23 mouse cellular contexts compared by ENCODE assay signal in genomic region chr6:8067124-8067523, GRCm38 (mm10).
A peak's percentile ranks its signal among the peaks of the same experiment; 100 is the strongest.
DNase-seq lines count a peak whose midpoint lies in the region; ATAC-seq and TF ChIP-seq lines count a peak whose summit lies in the region.
"Had no signal": no experiment of that assay in that cellular context is flagged by ENCODE, and none has a peak within 500 bp of the region (broad histone marks: within the 10 kb centered on the region; RNA-seq: fewer than 3 reads in every experiment).

No protein-coding gene starts in this region.

- H3K4me2 ChIP-seq in CH12.LX (ENCODE audit: insufficient read depth, low read depth, poor library complexity, severe bottlenecking) = peak overlapping the region; percentile 1; the same call in 1 of the 2 replicates
- H3K4me2 ChIP-seq: embryonic facial prominence, embryonic 12.5 days; embryonic facial prominence, embryonic 15.5 days; heart, embryonic 11.5 days; hindbrain, embryonic 14.5 days had no signal

- H3K4me1 ChIP-seq in CH12.LX (ENCODE audit: control insufficient read depth in 1 of 2, insufficient read depth in 2 of 2) = peaks cover 0 to 4% of the 10 kb centered on the region in 2 experiments; a peak in 2 of 4 replicates
- H3K4me1 ChIP-seq: embryonic facial prominence, embryonic 12.5 days; embryonic facial prominence, embryonic 15.5 days had no signal

- H3K36me3 ChIP-seq in CH12.LX (replicated peaks in 1 of 2; ENCODE audit: control insufficient read depth in 1 of 2, insufficient read depth in 1 of 2, low read length in 1 of 2) = no peaks in the 10 kb centered on the region
- H3K36me3 ChIP-seq: embryonic facial prominence, embryonic 12.5 days; embryonic facial prominence, embryonic 15.5 days had no signal

- TF ChIP-seq CTCF in CH12.LX (conservative IDR thresholded peaks at IDR 0.05 in 1 of 2, IDR thresholded peaks at IDR 0.05 in 1 of 2; ENCODE audit: low read depth in 2 of 2, low read length in 2 of 2) = no peak

- in situ Hi-C loops in CH12.LX (cut with MboI; ENCODE audit: low pct_ligation_motif_present, low pct_unique_long_range_greater_than_20kb, low sequenced_read_pairs) = loop anchor here (25.0 kb wide), 2 partner anchors 120 to 770 kb away; partner anchors contain the start of gene Col28a1

- H3K27ac ChIP-seq in CH12.LX (ENCODE audit: insufficient read depth, low read depth) = no peak overlapping the region
- H3K27ac ChIP-seq: embryonic facial prominence, embryonic 12.5 days; embryonic facial prominence, embryonic 15.5 days; hindbrain, embryonic 14.5 days; hindbrain, postnatal 0 days had no signal

- 0 out of 2 replicates have a peak, but pooled peaks have one; percentile 24 for ATAC-seq in common myeloid progenitor, adult 5-6 weeks (replicated peaks; ENCODE audit: low read depth, poor library complexity, severe bottlenecking)
- peak; percentile 30 for ATAC-seq in megakaryocyte progenitor cell, adult 5-6 weeks (replicated peaks; ENCODE audit: poor library complexity)
- ATAC-seq: activated CD4-positive, CD25-positive, alpha-beta regulatory T cell, adult 4 months; forebrain, embryonic 14.5 days; forebrain, postnatal 0 days; hindbrain, postnatal 0 days; inflammation-experienced regulatory T-cells, adult 6 months; intestine, embryonic 16.5 days had no signal

- H3K27me3 ChIP-seq in CH12.LX (replicated peaks) = no peaks in the 10 kb centered on the region
- H3K27me3 ChIP-seq: embryonic facial prominence, embryonic 12.5 days; embryonic facial prominence, embryonic 15.5 days had no signal

- no peak overlapping the region for H3K9ac ChIP-seq in CH12.LX (ENCODE audit: insufficient read depth, low read depth)
- H3K9ac ChIP-seq: embryonic facial prominence, embryonic 12.5 days; embryonic facial prominence, embryonic 15.5 days; forebrain, postnatal 0 days; hindbrain, embryonic 14.5 days had no signal

- TF ChIP-seq RAD21 in CH12.LX (IDR thresholded peaks at IDR 0.05; ENCODE audit: low read depth, low read length) = no peak

- peak; percentile 41 for DNase-seq in 416B (ENCODE audit: low read depth)
- no peak for DNase-seq in CH12.LX (ENCODE audit: extremely low read depth)
- no peak for DNase-seq in kidney, postnatal 14 days
- DNase-seq in layer of hippocampus, postnatal 14 days (ENCODE audit: low spot score in 2 of 2) = no peak
- DNase-seq: adrenal gland, adult 8-10 months; adrenal gland, postnatal 25 days; cerebellum, adult 11-12 months; cerebellum, adult 8-10 months; cerebellum, postnatal 10 days; cerebellum, postnatal 36 days; forebrain, postnatal 0 days; gastrocnemius, postnatal 25 days had no signal

- TF ChIP-seq EP300 in CH12.LX (IDR thresholded peaks at IDR 0.05; ENCODE audit: low read length) = no peak

- dilution Hi-C loops in CH12.LX (cut with MboI; ENCODE audit: extremely low pct_ligation_motif_present, extremely low pct_unique_long_range_greater_than_20kb, low sequenced_read_pairs) = no loop called here

- no peak overlapping the region for H3K4me3 ChIP-seq in CH12.LX (replicated peaks in 1 of 3; ENCODE audit: low read depth in 2 of 3, low read length in 2 of 3, poor library complexity in 1 of 3)
- H3K4me3 ChIP-seq: embryonic facial prominence, embryonic 12.5 days; embryonic facial prominence, embryonic 15.5 days had no signal

- H3K9me3 ChIP-seq in CH12.LX (replicated peaks; ENCODE audit: low read length) = no peaks in the 10 kb centered on the region
- H3K9me3 ChIP-seq: embryonic facial prominence, embryonic 12.5 days; embryonic facial prominence, embryonic 15.5 days had no signal

- no peak for TF ChIP-seq POLR2A in CH12.LX (IDR thresholded peaks at IDR 0.05; ENCODE audit: low read depth, low read length)

- no peaks in the 10 kb centered on the region for H3K79me2 ChIP-seq in CH12.LX (replicated peaks; ENCODE audit: control insufficient read depth, extremely low read depth, insufficient read depth, poor library complexity, severe bottlenecking)

TF ChIP-seq in CH12.LX, 34 proteins besides CTCF, POLR2A, EP300 and RAD21:
- no peak for TF ChIP-seq HCFC1 (IDR thresholded peaks at IDR 0.05; ENCODE audit: low read depth, low read length)
- no peak for TF ChIP-seq ZNF384 (IDR thresholded peaks at IDR 0.05; ENCODE audit: low read depth, low read length)
- no peak for TF ChIP-seq ETS1 (conservative IDR thresholded peaks at IDR 0.05; ENCODE audit: low read depth, low read length)
- no peak for TF ChIP-seq KAT2A (IDR thresholded peaks at IDR 0.05; ENCODE audit: insufficient replicate concordance, low read length)
- TF ChIP-seq JUN (IDR thresholded peaks at IDR 0.05; ENCODE audit: insufficient read depth, low read depth, low read length) = no peak
- TF ChIP-seq ZMIZ1 (IDR thresholded peaks at IDR 0.05; ENCODE audit: low read depth, low read length) = no peak
- TF ChIP-seq MAX (IDR thresholded peaks at IDR 0.05; ENCODE audit: low read length) = no peak
- no peak for TF ChIP-seq POLR2AphosphoS2 (IDR thresholded peaks at IDR 0.05; ENCODE audit: low read depth, low read length)
- no peak for TF ChIP-seq TCF12 (IDR thresholded peaks at IDR 0.05; ENCODE audit: low read depth, low read length)
- no peak for TF ChIP-seq NRF1 (IDR thresholded peaks at IDR 0.05; ENCODE audit: low read depth, low read length)
- no peak for TF ChIP-seq ZKSCAN1 (IDR thresholded peaks at IDR 0.05; ENCODE audit: borderline replicate concordance, low read depth, low read length)
- TF ChIP-seq E2F4 (IDR thresholded peaks at IDR 0.05; ENCODE audit: insufficient replicate concordance, low read depth, low read length) = no peak
- no peak for TF ChIP-seq ZC3H11A (IDR thresholded peaks at IDR 0.05; ENCODE audit: low read depth, low read length)
- no peak for TF ChIP-seq GABPA (IDR thresholded peaks at IDR 0.05; ENCODE audit: insufficient replicate concordance, low read depth, low read length)
- no peak for TF ChIP-seq SIN3A (IDR thresholded peaks at IDR 0.05; ENCODE audit: low read length)
- TF ChIP-seq JUND (conservative IDR thresholded peaks at IDR 0.05; ENCODE audit: low read depth, low read length) = no peak
- TF ChIP-seq PAX5 (IDR thresholded peaks at IDR 0.05; ENCODE audit: low read length) = no peak
- no peak for TF ChIP-seq USF1 (IDR thresholded peaks at IDR 0.05; ENCODE audit: low read depth, low read length)
- no peak for TF ChIP-seq MEF2A (IDR thresholded peaks at IDR 0.05; ENCODE audit: borderline replicate concordance, low read depth, low read length)
